ENCODE assay signal across 9 mouse cellular contexts in genomic region chr11:103987423-103987822, GRCm38 (mm10). TPM values are rescaled to one million over a fixed set of nuclear protein-coding genes. Genes with fewer than 3 reads are reported as not detected.
DNase-seq lines count a peak whose midpoint lies in the region; ATAC-seq lines count a peak whose summit lies in the region.
"Had no signal": no experiment of that assay in that cellular context is flagged by ENCODE, and none has a peak within 500 bp of the region (broad histone marks: within the 10 kb centered on the region; RNA-seq: fewer than 3 reads in every experiment).

No protein-coding gene starts in this region.

- 32% methylated on average over 8 of the region's 8 CpGs for WGBS in liver, embryonic 11.5 days
- 22% methylated on average over 8 of the region's 8 CpGs for WGBS in stomach, embryonic 14.5 days

- H3K36me3 ChIP-seq in liver, embryonic 11.5 days (ENCODE audit: control insufficient read depth, insufficient read depth, low read length): peaks cover 2% of the 10 kb centered on the region; the same call in 1 of the 2 replicates
- peaks cover 14% of the 10 kb centered on the region; the same call in 1 of the 2 replicates for H3K36me3 ChIP-seq in stomach, embryonic 14.5 days (ENCODE audit: control insufficient read depth, insufficient read depth, low read length)

- no peak overlapping the region for H3K4me2 ChIP-seq in liver, embryonic 11.5 days
- no peak overlapping the region for H3K4me2 ChIP-seq in stomach, embryonic 14.5 days (replicated peaks; ENCODE audit: low read depth, low read length)
- H3K4me2 ChIP-seq: embryonic facial prominence, embryonic 13.5 days had no signal

- DNase-seq in layer of hippocampus, adult 11-12 months (ENCODE audit: low spot score): peak; percentile 79
- no peak for DNase-seq in layer of hippocampus, adult 9-10 months (ENCODE audit: low spot score)
- peak; percentile 79 to 86 for DNase-seq in cerebellum, postnatal 36 days
- DNase-seq in gastrocnemius, adult 8-10 months (ENCODE audit: low spot score in 2 of 2): peak; percentile 27 to 30
- peak; percentile 61 for DNase-seq in kidney, adult 9 months
- DNase-seq in liver, embryonic 11.5 days (ENCODE audit: low spot score): peak; percentile 65
- peak; percentile 84 for DNase-seq in neural tube, embryonic 10.5 days (ENCODE audit: extremely low spot score, low spot score)

- no peak; the same call in 1 of the 2 replicates for ATAC-seq in liver, embryonic 11.5 days (replicated peaks; ENCODE audit: low FRiP score)
- ATAC-seq in stomach, embryonic 14.5 days (ENCODE audit: insufficient number of reproducible peaks, insufficient read depth, low FRiP score, low read depth): 0 out of 2 replicates have a peak, but pooled peaks have one; percentile 5

- no peaks in the 10 kb centered on the region for H3K4me1 ChIP-seq in liver, embryonic 11.5 days (replicated peaks; ENCODE audit: control insufficient read depth, insufficient read depth, low read length)
- H3K4me1 ChIP-seq in stomach, embryonic 14.5 days (ENCODE audit: control insufficient read depth, insufficient read depth, low read length): no peaks in the 10 kb centered on the region

- H3K27me3 ChIP-seq in liver, embryonic 11.5 days (replicated peaks; ENCODE audit: control insufficient read depth, insufficient read depth, low read length): no peaks in the 10 kb centered on the region
- no peaks in the 10 kb centered on the region for H3K27me3 ChIP-seq in stomach, embryonic 14.5 days (ENCODE audit: control insufficient read depth, insufficient read depth, low read length)
- H3K27me3 ChIP-seq: embryonic facial prominence, embryonic 13.5 days had no signal

- no peak overlapping the region for H3K9ac ChIP-seq in liver, embryonic 11.5 days (ENCODE audit: low read depth, low read length)
- no peak overlapping the region for H3K9ac ChIP-seq in stomach, embryonic 14.5 days (replicated peaks; ENCODE audit: low read depth, low read length)
- H3K9ac ChIP-seq: embryonic facial prominence, embryonic 13.5 days had no signal

- no peak overlapping the region for H3K4me3 ChIP-seq in liver, embryonic 11.5 days (ENCODE audit: low read depth, low read length)
- H3K4me3 ChIP-seq in stomach, embryonic 14.5 days (ENCODE audit: low read depth, low read length): no peak overlapping the region
- H3K4me3 ChIP-seq: embryonic facial prominence, embryonic 13.5 days had no signal

- H3K27ac ChIP-seq in liver, embryonic 11.5 days (ENCODE audit: low read depth, low read length): no peak overlapping the region
- no peak overlapping the region for H3K27ac ChIP-seq in stomach, embryonic 14.5 days (ENCODE audit: low read length)
- H3K27ac ChIP-seq: embryonic facial prominence, embryonic 13.5 days had no signal

- no peaks in the 10 kb centered on the region for H3K9me3 ChIP-seq in liver, embryonic 11.5 days (ENCODE audit: control insufficient read depth, low read length)
- H3K9me3 ChIP-seq in stomach, embryonic 14.5 days (ENCODE audit: control insufficient read depth, low read depth, low read length): no peaks in the 10 kb centered on the region
- H3K9me3 ChIP-seq: embryonic facial prominence, embryonic 13.5 days had no signal

RNA-seq across cellular contexts. Expression of gene Arf2, which starts 20.9 kb away (rescaled TPM):
- 10 to 100 TPM; 14.3 to 22.0 (median 16.8) TPM for total RNA-seq in gastrocnemius, adult 8-10 months (2022)
- polyA plus RNA-seq in liver, embryonic 11.5 days (2014; fragmentation: Nextera tagmentation; extraction: Ambion mirVana): 28.2 and 32.7 TPM in 2 replicates
- polyA plus RNA-seq in stomach, embryonic 14.5 days (2014; fragmentation: Nextera tagmentation; extraction: Ambion mirVana): 60.0 and 69.2 TPM in 2 replicates

RNA-seq across cellular contexts. Expression of gene Nsf, which starts 33.6 kb away (rescaled TPM):
- total RNA-seq in gastrocnemius, adult 8-10 months (2022): 10 to 100 TPM; 16.2 to 24.2 (median 18.6) TPM
- polyA plus RNA-seq in liver, embryonic 11.5 days (2014; fragmentation: Nextera tagmentation; extraction: Ambion mirVana): 50.3 and 54.3 TPM in 2 replicates
- 43.5 and 46.9 TPM in 2 replicates for polyA plus RNA-seq in stomach, embryonic 14.5 days (2014; fragmentation: Nextera tagmentation; extraction: Ambion mirVana)
